Mouse (Mus musculus) embryo, embryonic 10 days (tissue): Measurements from ENCODE around the gene Cdkal1.

Source experiments
- DNase-seq: peaks from one replicate; pipeline ENCODE4 v3.0.0-alpha.2; 2015; ENCODE audit warnings: low spot score

Gene Cdkal1

DNA sequence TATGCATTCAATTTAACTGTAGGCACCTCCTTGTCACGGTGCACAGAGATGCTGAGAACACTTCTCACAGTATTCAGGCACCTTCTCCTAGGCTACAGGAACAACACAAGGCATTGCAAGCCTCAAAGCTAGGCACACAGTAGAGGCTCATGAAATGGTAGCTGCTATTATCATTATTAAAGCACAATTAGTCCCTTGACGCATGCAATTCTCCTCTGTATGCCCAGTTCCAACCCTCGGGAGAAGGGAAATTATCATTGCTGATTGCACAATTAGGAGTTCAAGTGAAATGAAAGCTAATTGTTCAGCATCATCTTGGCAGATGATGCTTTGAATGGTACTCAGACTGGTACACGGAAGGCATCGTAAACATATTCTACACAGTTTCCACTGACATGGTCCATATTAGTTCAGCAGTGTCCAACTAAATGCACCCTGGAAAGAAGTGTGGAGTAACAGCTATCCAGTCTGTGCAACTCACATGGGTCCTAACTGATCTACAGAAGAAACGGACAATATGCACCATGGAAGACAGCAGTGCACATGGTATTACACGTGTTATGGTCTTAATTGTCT lies 506.0 kb downstream of the Cdkal1 start:
- DNase-seq, result no peak

GRCm38 (mm10) chr13:29348331-29348730 lies 507.1 kb downstream of the Cdkal1 start:
- no peak for DNase-seq

DNA sequence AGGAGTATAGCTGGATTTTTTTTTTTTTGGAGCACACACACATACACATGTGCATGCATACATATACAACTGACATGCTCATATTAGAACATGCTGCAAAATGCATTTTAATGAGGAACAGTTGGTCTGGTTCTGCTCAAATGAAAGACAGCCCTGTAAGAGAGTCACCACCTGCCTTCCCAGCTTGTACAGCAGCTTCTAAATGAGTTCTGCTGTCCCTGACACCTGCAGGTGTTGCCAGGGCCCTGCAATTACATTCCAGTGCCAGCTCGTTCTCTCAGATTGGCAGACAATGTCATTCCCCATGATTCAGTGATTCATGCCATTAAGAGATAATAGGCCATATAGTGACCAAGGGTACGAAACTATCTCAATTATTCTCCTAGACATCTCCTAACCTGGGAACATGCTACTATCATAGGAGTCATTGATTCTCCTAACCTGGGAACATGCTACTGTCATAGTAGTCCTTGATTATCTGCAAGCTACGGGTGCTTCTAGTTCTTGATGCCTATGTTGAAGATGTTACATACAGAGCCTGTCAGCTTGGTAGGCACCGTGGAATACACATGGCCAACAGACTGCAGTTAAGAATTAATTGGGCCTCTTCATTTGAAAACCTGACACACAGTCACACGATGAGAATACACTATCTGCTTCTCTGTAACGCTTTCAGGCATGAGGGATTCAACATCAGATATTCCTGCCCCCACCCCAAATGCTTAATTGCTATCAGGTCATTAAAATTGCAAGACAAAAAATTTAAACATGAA lies 522.6 kb downstream of the Cdkal1 start:
- DNase-seq, result no peak

GRCm38 (mm10) chr13:29325946-29326345 lies 529.5 kb downstream of the Cdkal1 start:
- no peak for DNase-seq

DNA sequence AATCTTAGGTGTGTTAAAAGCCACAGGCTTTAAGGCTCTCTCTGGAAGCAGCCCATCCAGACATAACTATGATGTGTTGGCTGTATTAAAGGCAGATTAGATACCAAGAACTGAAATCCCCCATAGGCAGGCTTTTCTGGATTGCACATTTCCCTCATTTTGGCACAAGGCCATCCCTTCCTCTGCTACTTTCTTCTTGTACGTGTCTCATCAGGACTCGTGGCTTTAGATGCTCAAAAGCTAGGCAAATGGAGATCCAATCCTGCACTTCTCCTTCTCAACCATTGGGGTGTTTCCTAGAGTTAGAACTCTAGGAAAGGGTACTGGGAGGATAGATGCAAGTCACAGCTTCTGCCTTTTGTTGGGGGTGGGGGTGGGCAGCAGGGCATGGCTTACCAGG lies 535.1 kb downstream of the Cdkal1 start:
- no peak for DNase-seq

- no peak for DNase-seq
Observed at GRCm38 (mm10) chr13:29317703-29318102, 537.8 kb downstream of the Cdkal1 start.

DNA sequence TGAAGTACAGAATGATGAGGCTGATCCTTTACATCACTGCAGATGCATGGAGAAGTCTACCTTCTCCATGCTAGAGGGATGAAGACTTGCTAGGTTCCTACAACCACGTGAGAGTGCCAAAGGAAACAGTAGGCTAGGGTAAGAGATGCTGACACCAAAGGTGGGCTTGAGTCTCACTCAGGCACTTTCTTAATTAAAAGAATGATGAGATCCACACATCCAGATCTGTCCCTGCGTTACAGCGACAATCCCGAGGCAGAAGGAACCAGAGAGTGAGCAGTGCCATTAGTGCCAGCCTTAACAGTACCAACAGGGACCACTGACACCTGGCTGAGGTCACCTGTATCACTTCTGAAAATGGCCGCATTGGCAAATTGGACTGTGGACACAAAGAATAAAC lies 539.2 kb downstream of the Cdkal1 start:
- no peak for DNase-seq

DNA sequence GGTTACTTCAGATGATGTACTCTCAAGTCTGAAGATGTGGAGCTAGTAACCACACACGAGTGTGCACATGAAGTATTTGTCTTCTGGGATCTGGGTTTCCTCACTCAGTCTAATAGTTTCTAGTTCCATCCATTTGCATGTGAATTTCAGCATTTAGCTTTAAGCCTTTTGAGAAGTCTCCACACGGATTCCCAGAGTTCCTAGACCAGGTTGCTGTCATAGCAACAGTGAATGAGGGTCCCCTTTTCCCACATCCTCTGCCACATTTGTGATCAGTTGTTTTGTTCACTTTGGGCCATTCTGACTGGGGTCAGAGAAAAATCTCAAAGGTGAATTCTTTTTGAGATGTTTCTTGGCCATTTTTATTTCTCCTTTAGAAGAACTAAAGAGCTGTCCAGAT lies 543.4 kb downstream of the Cdkal1 start:
- peak; percentile 63 for DNase-seq

- no peak for DNase-seq
Observed at GRCm38 (mm10) chr13:29307420-29307819, 548.1 kb downstream of the Cdkal1 start.

GRCm38 (mm10) chr13:29292608-29293240 lies 562.8 kb downstream of the Cdkal1 start:
- DNase-seq, result no peak

GRCm38 (mm10) chr13:29290569-29290968 lies 564.9 kb downstream of the Cdkal1 start:
- no peak for DNase-seq

DNA sequence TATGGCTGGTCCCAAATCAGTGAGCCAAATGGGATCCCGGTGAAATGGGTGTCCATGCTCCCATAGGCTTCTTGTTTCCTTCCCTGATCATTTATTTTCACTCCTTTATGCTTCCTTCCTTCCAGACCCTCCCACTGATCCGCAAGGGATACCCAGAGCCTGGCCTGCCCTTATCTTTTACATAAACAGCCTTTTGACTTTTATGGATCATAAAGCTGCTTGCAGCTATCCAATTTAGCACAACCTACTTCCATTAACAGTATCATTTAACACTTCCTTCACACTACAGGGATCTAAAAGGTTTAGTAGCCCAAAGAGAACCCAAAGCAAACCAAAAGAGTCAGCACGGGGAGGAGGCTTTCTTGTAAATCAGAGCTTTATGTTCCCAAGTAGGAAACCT lies 570.4 kb downstream of the Cdkal1 start:
- DNase-seq, result no peak

DNA sequence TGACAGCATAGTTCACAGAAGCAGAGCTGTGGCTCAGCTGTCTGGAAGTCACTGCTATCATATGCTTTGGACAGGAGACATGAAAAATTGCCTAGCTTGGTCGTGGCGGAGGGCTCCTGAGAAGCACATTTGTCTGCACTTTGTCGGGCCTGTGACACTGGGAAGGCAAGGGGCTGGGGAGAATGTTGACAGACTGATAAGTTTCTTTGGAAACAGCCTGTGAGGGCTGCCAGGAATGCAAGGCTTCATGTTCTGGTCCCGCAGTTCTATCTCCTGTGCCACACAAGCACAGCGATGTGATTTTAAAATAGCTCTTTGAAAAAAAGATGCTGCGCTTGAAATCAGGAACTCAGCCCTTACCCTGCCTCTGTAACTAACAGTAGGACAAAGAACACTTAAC lies 573.9 kb downstream of the Cdkal1 start:
- peak; percentile 52 for DNase-seq

GRCm38 (mm10) chr13:29278156-29278555 lies 577.3 kb downstream of the Cdkal1 start:
- no peak for DNase-seq

- peak; percentile 11 for DNase-seq
Observed at GRCm38 (mm10) chr13:29274296-29274695, 581.2 kb downstream of the Cdkal1 start.

GRCm38 (mm10) chr13:29273693-29274221 lies 581.7 kb downstream of the Cdkal1 start:
- peak; percentile 13 for DNase-seq

GRCm38 (mm10) chr13:29271451-29271850 lies 584.0 kb downstream of the Cdkal1 start:
- no peak for DNase-seq

DNA sequence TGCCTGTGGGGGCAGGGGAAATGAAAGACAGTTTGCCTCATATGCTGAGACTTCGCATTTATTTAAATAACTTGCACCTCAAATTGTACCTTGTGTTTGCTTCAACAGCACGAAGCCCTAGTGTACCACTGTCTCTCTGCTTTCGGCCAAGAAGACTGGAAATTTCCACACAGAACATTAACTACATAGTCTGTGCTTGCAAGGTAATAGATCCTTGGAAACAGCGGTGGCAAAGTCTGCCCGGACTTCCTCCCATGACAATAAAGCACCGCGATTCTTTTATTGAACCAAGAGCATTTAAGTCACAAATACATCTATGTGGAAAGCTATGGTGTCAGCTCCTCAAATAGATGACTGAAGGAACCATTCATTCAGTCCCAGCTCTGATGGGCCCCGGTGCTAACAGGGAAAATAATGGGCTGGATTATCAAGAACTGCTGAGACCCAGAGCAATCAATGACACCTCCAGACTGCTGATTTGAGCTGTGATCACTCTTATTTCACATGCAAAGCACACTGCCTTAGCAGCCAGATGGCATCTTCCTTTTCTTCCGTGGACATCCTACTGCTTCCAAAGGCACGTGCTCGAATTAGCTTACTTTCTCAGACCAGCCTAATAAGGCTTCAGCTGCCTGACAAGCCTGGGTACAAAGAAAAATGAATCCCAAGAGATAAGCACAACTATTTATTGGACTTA lies 591.3 kb downstream of the Cdkal1 start:
- DNase-seq, result no peak

DNA sequence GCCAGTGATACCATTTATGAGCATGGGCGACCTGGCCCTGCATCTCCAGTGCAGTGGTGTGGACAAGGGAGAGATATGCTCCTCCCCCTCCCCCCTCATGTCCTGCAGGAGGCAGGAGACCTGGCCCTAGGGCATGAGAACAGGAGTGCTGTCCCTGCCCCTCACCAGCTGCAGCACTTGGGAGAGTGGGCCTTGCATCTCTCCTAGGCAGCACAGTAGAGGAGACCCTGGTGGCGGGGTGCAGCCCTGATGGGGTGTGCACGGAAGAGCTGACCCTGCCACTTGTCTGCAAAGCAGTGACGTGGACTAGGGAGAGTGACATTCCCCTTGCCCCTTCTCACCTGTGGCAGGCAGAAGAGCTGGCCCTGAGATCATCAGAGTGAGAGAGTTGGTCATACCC lies 593.3 kb downstream of the Cdkal1 start:
- DNase-seq, result no peak

DNA sequence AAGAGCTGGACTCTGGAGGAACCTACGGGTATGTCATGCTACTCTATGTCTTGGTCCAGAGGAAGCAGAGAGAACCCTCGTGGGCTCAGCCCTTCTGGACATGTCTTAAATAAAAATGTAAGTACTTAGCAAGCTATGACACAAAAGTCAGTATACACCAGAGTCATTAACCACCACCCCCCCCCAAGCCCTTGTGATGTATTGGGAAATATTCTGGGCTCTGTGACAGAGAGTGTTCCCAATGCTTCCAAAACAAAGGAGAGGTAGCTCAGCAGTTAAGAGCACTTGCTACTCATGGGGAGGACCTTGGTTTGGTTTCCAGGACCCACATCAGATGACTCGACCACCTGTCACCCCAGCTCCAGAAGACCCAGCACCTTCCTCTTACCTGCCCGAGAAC lies 606.9 kb downstream of the Cdkal1 start:
- no peak for DNase-seq

- DNase-seq, result no peak
Observed at GRCm38 (mm10) chr13:29247800-29248199, 607.7 kb downstream of the Cdkal1 start.

GRCm38 (mm10) chr13:29235065-29235464 lies 620.4 kb downstream of the Cdkal1 start:
- no peak for DNase-seq

- no peak for DNase-seq
Observed at GRCm38 (mm10) chr13:29234442-29234841, 621.0 kb downstream of the Cdkal1 start.
